Mouse (Mus musculus): Measurements from ENCODE around the gene Ttyh1. TPM values are rescaled to one million over a fixed set of nuclear protein-coding genes. Genes with fewer than 3 reads are reported as not detected.

The Ttyh1 gene
- total and polyA plus RNA-seq, 2 experiments from 2014 or later, result 186 to 742 TPM

DNA sequence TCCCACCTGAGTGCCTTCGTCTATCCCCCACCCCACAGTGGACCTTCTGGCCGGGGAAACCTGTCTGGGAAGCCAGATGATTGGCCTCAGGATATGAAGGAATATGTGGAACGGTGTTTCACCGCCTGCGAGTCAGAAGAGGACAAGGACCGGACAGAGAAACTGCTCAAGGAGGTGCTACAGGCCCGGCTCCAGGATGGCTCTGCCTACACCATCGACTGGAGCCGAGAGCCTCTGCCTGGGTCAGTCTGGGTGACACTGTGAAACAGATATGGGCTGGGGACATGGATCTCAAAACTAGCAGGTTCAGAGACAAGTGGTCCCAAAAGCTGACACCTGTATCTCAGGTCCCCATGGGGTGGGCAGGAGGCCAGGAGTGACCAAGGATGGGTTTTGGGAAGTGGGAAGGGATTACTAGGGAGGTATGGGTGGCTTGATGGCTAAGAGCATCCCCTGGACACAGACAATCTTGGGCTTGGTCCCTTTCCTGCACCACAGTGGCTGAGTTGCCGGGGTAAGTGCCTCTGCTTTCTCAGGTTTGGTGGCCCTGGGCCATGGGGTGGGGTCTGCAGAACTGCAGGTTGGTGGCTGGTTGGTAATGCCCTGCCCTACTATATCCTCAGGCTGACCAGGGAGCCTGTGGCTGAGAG lies 23.7 kb downstream of the Ttyh1 start:
- Histone ChIP-seq H3K27ac (ENCODE audit: low read depth, low read length) (no peak overlapping the region), H3K4me1 (ENCODE audit: insufficient read depth, low read length) (peaks cover 4% of the 10 kb centered on the region; the same call in 1 of the 2 replicates), H3K9ac (replicated peaks; ENCODE audit: low read length, poor library complexity, severe bottlenecking) (no peak overlapping the region), H3K4me2 (ENCODE audit: low read depth, low read length, poor library complexity, severe bottlenecking) (no peak overlapping the region), H3K4me3 (ENCODE audit: low read depth, low read length) (no peak overlapping the region), H3K36me3 (ENCODE audit: insufficient read depth, low read length) (peaks cover 76% of the 10 kb centered on the region), H3K27me3 (ENCODE audit: insufficient read depth, low read length) (no peaks in the 10 kb centered on the region), H3K9me3 (ENCODE audit: low read length) (no peaks in the 10 kb centered on the region)
- no peak for ATAC-seq (ENCODE audit: low FRiP score)
- no peak for DNase-seq (ENCODE audit: low spot score)
- WGBS, result 93% methylated on average over 10 of the region's 10 CpGs
- no peak for TF ChIP-seq CTCF (IDR thresholded peaks at IDR 0.05)

DNA sequence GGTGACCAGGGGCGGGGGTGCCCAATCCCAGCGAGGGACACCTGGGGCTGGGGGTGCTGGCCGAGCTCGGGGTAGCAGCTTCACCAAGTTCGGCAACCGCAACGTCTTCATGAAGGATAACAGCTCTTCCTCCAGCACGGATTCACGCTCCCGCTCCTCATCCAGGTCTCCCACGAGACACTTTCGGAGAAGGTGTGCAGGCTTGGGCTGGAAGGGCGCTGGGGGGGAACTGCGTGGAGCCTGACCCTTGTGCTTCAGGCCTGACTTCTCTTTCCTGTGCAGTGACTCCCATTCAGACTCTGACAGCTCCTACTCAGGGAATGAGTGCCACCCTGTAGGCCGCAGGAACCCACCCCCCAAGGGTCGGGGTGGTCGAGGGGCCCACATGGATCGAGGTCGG lies 24.3 kb downstream of the Ttyh1 start:
- 94% methylated on average over 19 of the region's 19 CpGs for WGBS
- H3K4me2 ChIP-seq (ENCODE audit: low read depth, low read length, poor library complexity, severe bottlenecking), result no peak overlapping the region
- DNase-seq (ENCODE audit: low spot score) (no peak), ATAC-seq (ENCODE audit: low FRiP score) (no peak)
- no peak overlapping the region for H3K4me3 ChIP-seq (ENCODE audit: low read depth, low read length)
- H3K36me3 ChIP-seq (ENCODE audit: insufficient read depth, low read length), result peaks cover 76% of the 10 kb centered on the region
- no peak overlapping the region for H3K9ac ChIP-seq (replicated peaks; ENCODE audit: low read length, poor library complexity, severe bottlenecking)
- no peak overlapping the region for H3K27ac ChIP-seq (ENCODE audit: low read depth, low read length)
- H3K9me3 ChIP-seq (ENCODE audit: low read length), result no peaks in the 10 kb centered on the region
- TF ChIP-seq CTCF (IDR thresholded peaks at IDR 0.05), result no peak
- H3K4me1 ChIP-seq (ENCODE audit: insufficient read depth, low read length), result no peaks in the 10 kb centered on the region
- H3K27me3 ChIP-seq (ENCODE audit: insufficient read depth, low read length), result no peaks in the 10 kb centered on the region

DNA sequence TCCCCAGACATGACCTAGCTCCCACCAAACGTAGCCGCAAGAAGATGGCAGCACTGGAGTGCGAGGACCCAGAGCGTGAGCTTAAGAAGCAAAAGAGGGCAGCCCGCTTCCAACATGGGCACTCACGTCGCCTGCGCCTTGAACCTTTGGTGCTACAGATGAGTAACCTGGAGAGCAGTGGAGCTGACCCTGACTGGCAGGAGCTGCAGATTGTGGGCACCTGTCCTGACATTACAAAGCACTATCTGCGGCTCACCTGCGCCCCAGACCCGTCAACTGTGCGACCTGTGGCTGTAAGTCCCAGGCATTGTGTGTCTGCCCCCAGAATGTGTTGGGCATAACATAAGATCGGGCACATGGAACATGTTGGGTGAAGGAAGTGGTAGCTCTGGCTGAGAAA lies 24.8 kb downstream of the Ttyh1 start:
- ATAC-seq (ENCODE audit: low FRiP score) (no peak), DNase-seq (ENCODE audit: low spot score) (no peak)
- Histone ChIP-seq H3K4me2 (ENCODE audit: low read depth, low read length, poor library complexity, severe bottlenecking) (no peak overlapping the region), H3K27me3 (ENCODE audit: insufficient read depth, low read length) (no peaks in the 10 kb centered on the region), H3K36me3 (ENCODE audit: insufficient read depth, low read length) (peaks cover 72% of the 10 kb centered on the region), H3K27ac (ENCODE audit: low read depth, low read length) (no peak overlapping the region), H3K4me1 (ENCODE audit: insufficient read depth, low read length) (no peaks in the 10 kb centered on the region), H3K9ac (replicated peaks; ENCODE audit: low read length, poor library complexity, severe bottlenecking) (no peak overlapping the region), H3K4me3 (ENCODE audit: low read depth, low read length) (no peak overlapping the region), H3K9me3 (ENCODE audit: low read length) (no peaks in the 10 kb centered on the region)
- no peak for TF ChIP-seq CTCF (IDR thresholded peaks at IDR 0.05)
- WGBS, result 94% methylated on average over 13 of the region's 13 CpGs

DNA sequence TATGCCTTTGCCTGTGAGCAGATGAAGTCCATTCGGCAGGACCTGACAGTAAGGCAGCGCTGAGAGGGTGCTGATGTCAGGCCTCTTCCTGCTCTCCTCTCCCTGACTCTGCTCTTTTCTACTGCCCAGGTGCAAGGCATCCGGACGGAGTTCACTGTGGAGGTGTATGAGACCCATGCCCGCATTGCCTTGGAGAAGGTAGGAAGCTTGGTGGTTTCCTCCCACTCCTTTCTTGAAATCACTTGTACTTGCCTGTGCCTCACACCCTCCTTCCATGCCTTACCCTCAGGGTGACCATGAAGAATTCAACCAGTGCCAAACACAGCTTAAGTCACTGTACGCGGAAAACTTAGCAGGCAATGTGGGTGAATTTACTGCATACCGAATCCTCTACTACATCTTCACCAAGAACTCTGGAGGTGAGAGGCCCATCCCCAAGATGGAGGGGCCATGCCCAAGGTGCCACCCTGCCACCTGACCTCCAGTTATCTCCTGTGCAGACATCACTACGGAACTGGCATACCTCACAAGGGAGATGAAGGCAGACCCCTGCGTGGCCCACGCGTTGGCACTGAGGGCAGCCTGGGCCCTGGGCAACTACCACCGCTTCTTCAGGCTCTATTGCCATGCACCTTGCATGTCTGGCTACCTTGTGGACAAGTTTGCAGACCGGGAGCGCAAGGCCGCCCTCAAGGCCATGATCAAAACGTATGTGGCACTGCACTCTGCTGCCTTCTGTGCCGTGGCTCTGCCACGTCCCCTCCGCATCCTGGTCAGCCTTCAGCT lies 25.8 kb downstream of the Ttyh1 start:
- Histone ChIP-seq H3K9ac (replicated peaks; ENCODE audit: low read length, poor library complexity, severe bottlenecking) (no peak overlapping the region), H3K27me3 (ENCODE audit: insufficient read depth, low read length) (no peaks in the 10 kb centered on the region), H3K4me1 (ENCODE audit: insufficient read depth, low read length) (no peaks in the 10 kb centered on the region), H3K9me3 (ENCODE audit: low read length) (no peaks in the 10 kb centered on the region), H3K4me3 (ENCODE audit: low read depth, low read length) (no peak overlapping the region), H3K27ac (ENCODE audit: low read depth, low read length) (no peak overlapping the region), H3K36me3 (ENCODE audit: insufficient read depth, low read length) (peaks cover 67% of the 10 kb centered on the region), H3K4me2 (ENCODE audit: low read depth, low read length, poor library complexity, severe bottlenecking) (no peak overlapping the region)
- 94% methylated on average over 20 of the region's 20 CpGs for WGBS
- no peak for TF ChIP-seq CTCF (IDR thresholded peaks at IDR 0.05)
- ATAC-seq (ENCODE audit: low FRiP score) (no peak), DNase-seq (ENCODE audit: low spot score) (no peak)

DNA sequence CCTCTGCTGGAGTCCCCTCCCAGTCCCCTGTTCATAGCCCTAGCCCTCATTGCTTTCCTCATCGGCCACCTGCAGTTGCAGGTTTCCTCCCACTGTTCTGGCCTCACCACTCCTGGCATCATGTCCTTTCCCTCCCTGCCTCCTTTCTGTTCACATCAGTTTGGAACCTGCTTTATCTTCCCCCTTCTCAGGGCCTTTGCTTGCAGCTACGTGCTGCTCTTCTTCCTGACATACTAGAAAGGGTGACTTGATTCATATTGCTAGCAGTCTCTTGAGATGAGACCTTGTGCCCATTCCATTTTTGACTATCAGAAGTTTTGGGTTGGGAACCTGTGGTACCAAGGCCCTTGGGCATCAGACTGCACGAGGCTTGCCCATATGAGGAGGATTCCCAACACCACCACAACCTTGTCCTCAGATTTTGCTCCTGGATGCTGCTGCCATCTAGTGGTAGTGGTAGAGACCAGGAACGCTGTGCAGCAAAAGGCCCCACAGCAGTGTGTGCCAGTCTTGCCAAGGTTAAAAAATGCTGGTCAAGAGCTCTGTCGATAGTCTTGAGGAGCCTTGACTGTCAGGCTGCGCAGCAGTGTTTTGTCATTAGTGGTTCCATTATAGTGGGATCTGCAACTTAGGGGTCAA lies 26.5 kb downstream of the Ttyh1 start:
- DNase-seq (ENCODE audit: low spot score) (peak; percentile 49), ATAC-seq (ENCODE audit: low FRiP score) (no peak)
- Histone ChIP-seq H3K4me1 (ENCODE audit: insufficient read depth, low read length) (no peaks in the 10 kb centered on the region), H3K36me3 (ENCODE audit: insufficient read depth, low read length) (peaks cover 61% of the 10 kb centered on the region), H3K4me2 (ENCODE audit: low read depth, low read length, poor library complexity, severe bottlenecking) (no peak overlapping the region), H3K9ac (replicated peaks; ENCODE audit: low read length, poor library complexity, severe bottlenecking) (no peak overlapping the region), H3K9me3 (ENCODE audit: low read length) (no peaks in the 10 kb centered on the region), H3K27me3 (ENCODE audit: insufficient read depth, low read length) (no peaks in the 10 kb centered on the region), H3K4me3 (ENCODE audit: low read depth, low read length) (no peak overlapping the region), H3K27ac (ENCODE audit: low read depth, low read length) (no peak overlapping the region)
- peak; percentile 77 for TF ChIP-seq CTCF (IDR thresholded peaks at IDR 0.05)
- WGBS, result 61% methylated on average over 6 of the region's 6 CpGs

Data from midbrain, postnatal 0 days (tissue).